Mouse (Mus musculus): ENCODE results near the gene Lrrn4cl. TPM values are rescaled to one million over a fixed set of nuclear protein-coding genes. Genes with fewer than 3 reads are reported as not detected.
"Not testable (repeated sequence)": the region's sequence is repeated elsewhere in the genome, so short reads cannot be mapped to it uniquely, and the experiment has no call there.

Gene Lrrn4cl
- polyA plus RNA-seq, 1 experiment from 2014 or later = 2.0 TPM

- peak overlapping the region; percentile 62 for H3K9ac ChIP-seq
- no peak overlapping the region for H3K27ac ChIP-seq
- H3K36me3 ChIP-seq = 0 out of 2 replicates have a peak, but pooled peaks cover 2% of the 10 kb centered on the region
- peak overlapping the region; percentile 50 for H3K4me3 ChIP-seq (replicated peaks)
- WGBS = 25% methylated on average over 29 of the region's 29 CpGs
- H3K9me3 ChIP-seq = no peaks in the 10 kb centered on the region
- H3K27me3 ChIP-seq (replicated peaks) = no peaks in the 10 kb centered on the region
- peaks cover 12% of the 10 kb centered on the region for H3K4me1 ChIP-seq (replicated peaks)
- H3K4me2 ChIP-seq (replicated peaks) = peak overlapping the region; percentile 88
- peak; percentile 81 for ATAC-seq
Measured at GRCm38 (mm10) chr19:8839908-8840791, 10.4 kb upstream of the Lrrn4cl start.

GRCm38 (mm10) chr19:8841012-8841411 is 9.6 kb upstream of the Lrrn4cl start:
- WGBS = 90% methylated on average over 7 of the region's 7 CpGs
- ATAC-seq = no peak
- H3K4me2 ChIP-seq (replicated peaks) = peak overlapping the region; percentile 88
- no peaks in the 10 kb centered on the region for H3K27me3 ChIP-seq (replicated peaks)
- peak overlapping the region; percentile 62 for H3K9ac ChIP-seq
- H3K4me3 ChIP-seq (replicated peaks) = peak overlapping the region; percentile 50
- peaks cover 3% of the 10 kb centered on the region; the same call in 1 of the 2 replicates for H3K36me3 ChIP-seq
- peaks cover 12% of the 10 kb centered on the region for H3K4me1 ChIP-seq (replicated peaks)
- no peak overlapping the region for H3K27ac ChIP-seq
- H3K9me3 ChIP-seq = no peaks in the 10 kb centered on the region

GRCm38 (mm10) chr19:8842961-8843360 is 7.6 kb upstream of the Lrrn4cl start:
- H3K4me1 ChIP-seq (replicated peaks) = peaks cover 8% of the 10 kb centered on the region
- WGBS = 83% methylated on average over 6 of the region's 6 CpGs
- no peak for ATAC-seq
- H3K27ac ChIP-seq = no peak overlapping the region
- no peak overlapping the region for H3K4me2 ChIP-seq (replicated peaks)
- no peaks in the 10 kb centered on the region for H3K27me3 ChIP-seq (replicated peaks)
- no peaks in the 10 kb centered on the region for H3K9me3 ChIP-seq
- peaks cover 8% of the 10 kb centered on the region; the same call in 1 of the 2 replicates for H3K36me3 ChIP-seq
- no peak overlapping the region for H3K4me3 ChIP-seq (replicated peaks)
- H3K9ac ChIP-seq = 0 out of 2 replicates have a peak overlapping the region, but pooled peaks have one; percentile 1

DNA sequence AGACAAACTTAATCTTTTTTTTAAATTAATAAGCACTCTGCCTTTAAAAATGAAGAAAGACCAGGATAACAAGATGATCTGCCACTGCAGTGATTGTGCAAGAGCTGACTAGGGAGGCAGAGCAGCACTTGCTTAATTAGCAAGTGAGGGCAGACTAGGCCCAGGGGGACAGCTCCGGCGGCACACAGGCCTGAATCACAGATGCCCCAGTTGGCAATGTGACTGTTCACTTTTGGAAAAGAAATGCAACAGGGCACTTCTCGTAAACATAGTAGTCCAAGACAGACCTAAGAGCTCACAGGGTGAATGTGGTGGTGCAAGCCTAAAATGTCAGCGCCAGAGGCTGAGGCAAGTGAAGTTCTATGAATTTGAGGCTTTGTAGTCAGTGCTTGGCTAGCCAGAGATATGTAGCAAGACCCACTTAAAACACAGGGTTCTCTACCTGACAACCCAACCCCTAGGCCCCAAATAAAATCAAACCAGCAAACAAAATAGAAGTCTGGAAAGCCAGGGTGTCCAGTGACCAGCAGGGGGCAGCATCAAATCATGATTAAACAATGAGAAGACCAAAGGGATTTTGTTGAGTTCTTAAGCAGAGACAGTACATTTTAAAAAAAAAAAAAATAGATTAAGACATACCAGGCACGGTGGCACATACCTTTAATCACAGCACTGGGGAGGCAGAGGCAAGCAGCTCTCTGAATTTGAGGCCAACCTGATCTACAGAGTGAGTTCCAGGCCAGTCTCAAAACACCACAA is 6.0 kb upstream of the Lrrn4cl start:
- Histone ChIP-seq H3K4me1 (replicated peaks) (peaks cover 3% of the 10 kb centered on the region; the same call in 1 of the 2 replicates), H3K4me3 (replicated peaks) (no peak overlapping the region), H3K27ac (no peak overlapping the region), H3K4me2 (replicated peaks) (no peak overlapping the region), H3K36me3 (peaks cover 8% of the 10 kb centered on the region; the same call in 1 of the 2 replicates), H3K27me3 (replicated peaks) (no peaks in the 10 kb centered on the region), H3K9ac (no peak overlapping the region), H3K9me3 (no peaks in the 10 kb centered on the region)
- whole genome bisulfite sequencing = 63% methylated on average over 5 of the region's 5 CpGs
- ATAC-seq = no peak

DNA sequence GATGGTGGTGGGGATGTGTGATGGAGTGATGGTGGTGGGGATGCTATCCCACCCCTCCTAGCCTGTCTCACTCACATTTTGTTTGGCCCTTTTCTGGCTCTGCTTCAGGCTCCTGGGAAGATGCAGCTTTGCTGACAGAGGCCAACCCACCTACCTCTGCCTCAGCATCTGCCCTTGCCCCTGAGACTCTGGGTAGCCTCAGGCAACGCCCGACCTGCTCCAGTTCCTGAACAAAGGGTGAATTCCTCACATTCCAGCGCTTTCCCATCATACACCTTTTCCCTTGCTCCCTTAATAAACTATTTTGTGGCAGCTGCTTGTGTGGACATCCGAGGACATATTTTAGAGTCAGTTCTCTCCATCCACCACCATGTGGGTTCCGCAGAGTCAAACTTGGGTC is 2.2 kb upstream of the Lrrn4cl start:
- Histone ChIP-seq H3K4me1 (replicated peaks) (peaks cover 13% of the 10 kb centered on the region; the same call in 1 of the 2 replicates), H3K9ac (no peak overlapping the region), H3K4me2 (replicated peaks) (no peak overlapping the region), H3K9me3 (no peaks in the 10 kb centered on the region), H3K36me3 (peaks cover 8% of the 10 kb centered on the region; the same call in 1 of the 2 replicates), H3K27ac (no peak overlapping the region), H3K27me3 (replicated peaks) (no peaks in the 10 kb centered on the region), H3K4me3 (replicated peaks) (no peak overlapping the region)
- 63% methylated on average over 5 of the region's 5 CpGs for WGBS
- no peak for ATAC-seq

DNA sequence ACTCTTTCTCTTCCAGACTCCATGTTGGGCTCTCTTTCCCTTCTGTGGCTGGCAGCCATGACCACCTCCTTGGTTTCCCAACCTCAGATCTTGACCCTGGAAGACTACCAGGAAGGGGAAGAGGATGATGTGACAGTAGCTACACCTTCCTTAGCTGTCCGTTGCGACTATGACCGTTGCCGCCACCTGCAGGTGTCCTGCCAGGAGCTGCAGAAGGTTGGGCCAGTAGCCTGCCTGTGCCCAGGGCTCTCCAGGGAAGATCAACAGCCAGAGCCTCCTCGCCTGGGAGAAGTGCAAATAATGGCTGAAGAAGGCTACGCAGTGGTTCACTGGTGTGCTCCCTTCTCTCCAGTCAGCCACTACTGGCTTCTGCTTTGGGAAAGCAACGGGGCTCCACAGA is 1.1 kb downstream of the Lrrn4cl start:
- WGBS = 44% methylated on average over 7 of the region's 7 CpGs
- Histone ChIP-seq H3K27ac (no peak overlapping the region), H3K4me2 (replicated peaks) (no peak overlapping the region), H3K4me1 (replicated peaks) (peaks cover 13% of the 10 kb centered on the region; the same call in 1 of the 2 replicates), H3K27me3 (replicated peaks) (no peaks in the 10 kb centered on the region), H3K9me3 (no peaks in the 10 kb centered on the region), H3K36me3 (peaks cover under 1% of the 10 kb centered on the region; the same call in 1 of the 2 replicates), H3K4me3 (replicated peaks) (no peak overlapping the region), H3K9ac (no peak overlapping the region)
- no peak for ATAC-seq

GRCm38 (mm10) chr19:8852236-8852928 is 1.8 kb downstream of the Lrrn4cl start:
- Histone ChIP-seq H3K36me3 (no peaks in the 10 kb centered on the region), H3K27ac (no peak overlapping the region), H3K4me1 (replicated peaks) (peaks cover 13% of the 10 kb centered on the region; the same call in 1 of the 2 replicates), H3K27me3 (replicated peaks) (no peaks in the 10 kb centered on the region), H3K9ac (no peak overlapping the region), H3K4me3 (replicated peaks) (no peak overlapping the region), H3K9me3 (no peaks in the 10 kb centered on the region), H3K4me2 (replicated peaks) (no peak overlapping the region)
- no peak for ATAC-seq
- 51% methylated on average over 10 of the region's 10 CpGs for WGBS

- WGBS = 83% methylated on average over 3 of the region's 3 CpGs
- Histone ChIP-seq H3K9ac (no peak overlapping the region), H3K4me1 (replicated peaks) (peaks cover 13% of the 10 kb centered on the region; the same call in 1 of the 2 replicates), H3K9me3 (no peaks in the 10 kb centered on the region), H3K27me3 (replicated peaks) (no peaks in the 10 kb centered on the region), H3K27ac (no peak overlapping the region), H3K36me3 (no peaks in the 10 kb centered on the region), H3K4me2 (replicated peaks) (no peak overlapping the region), H3K4me3 (replicated peaks) (no peak overlapping the region)
- no peak for ATAC-seq
Measured at GRCm38 (mm10) chr19:8853117-8853516, 2.5 kb downstream of the Lrrn4cl start.

DNA sequence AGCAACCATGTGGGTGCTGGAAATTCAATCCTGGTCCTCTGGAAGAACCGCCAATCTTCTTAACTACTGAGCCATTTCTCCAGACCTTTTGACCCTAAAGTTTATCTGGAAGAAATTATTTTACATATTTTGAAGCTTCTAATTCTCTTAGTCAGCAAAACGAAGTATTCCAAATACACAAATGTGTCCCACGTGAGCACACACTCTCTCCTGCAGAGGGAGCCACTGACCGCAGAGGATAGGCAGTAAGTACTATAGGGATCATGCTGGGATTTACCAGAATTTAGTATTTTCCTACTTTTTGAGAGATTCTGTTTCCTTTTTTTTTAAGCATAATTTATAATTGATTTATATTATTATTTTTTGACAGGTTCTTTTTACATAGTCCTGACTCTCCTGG is 7.1 kb downstream of the Lrrn4cl start:
- peak; percentile 67; the same call in 1 of the 2 replicates for ATAC-seq

GRCm38 (mm10) chr19:8859018-8859417 is 8.4 kb downstream of the Lrrn4cl start:
- H3K4me3 ChIP-seq (replicated peaks) = no peak overlapping the region
- no peaks in the 10 kb centered on the region for H3K27me3 ChIP-seq (replicated peaks)
- no peak overlapping the region for H3K4me2 ChIP-seq (replicated peaks)
- no peaks in the 10 kb centered on the region for H3K9me3 ChIP-seq
- H3K9ac ChIP-seq = no peak overlapping the region
- H3K27ac ChIP-seq = no peak overlapping the region
- ATAC-seq = no peak
- H3K36me3 ChIP-seq = no peaks in the 10 kb centered on the region
- WGBS = 28% methylated on average over 1 of the region's 1 CpGs
- no peaks in the 10 kb centered on the region for H3K4me1 ChIP-seq (replicated peaks)

More for the DNA sequence above, 7.1 kb downstream of the Lrrn4cl start:
- no peak overlapping the region for H3K27ac ChIP-seq
- no peaks in the 10 kb centered on the region for H3K27me3 ChIP-seq (replicated peaks)
- H3K9me3 ChIP-seq = no peaks in the 10 kb centered on the region
- 40% methylated on average over 4 of the region's 4 CpGs for WGBS
- no peaks in the 10 kb centered on the region for H3K4me1 ChIP-seq (replicated peaks)
- no peak overlapping the region for H3K4me3 ChIP-seq (replicated peaks)
- H3K9ac ChIP-seq = no peak overlapping the region
- H3K4me2 ChIP-seq (replicated peaks) = no peak overlapping the region
- H3K36me3 ChIP-seq = no peaks in the 10 kb centered on the region

DNA sequence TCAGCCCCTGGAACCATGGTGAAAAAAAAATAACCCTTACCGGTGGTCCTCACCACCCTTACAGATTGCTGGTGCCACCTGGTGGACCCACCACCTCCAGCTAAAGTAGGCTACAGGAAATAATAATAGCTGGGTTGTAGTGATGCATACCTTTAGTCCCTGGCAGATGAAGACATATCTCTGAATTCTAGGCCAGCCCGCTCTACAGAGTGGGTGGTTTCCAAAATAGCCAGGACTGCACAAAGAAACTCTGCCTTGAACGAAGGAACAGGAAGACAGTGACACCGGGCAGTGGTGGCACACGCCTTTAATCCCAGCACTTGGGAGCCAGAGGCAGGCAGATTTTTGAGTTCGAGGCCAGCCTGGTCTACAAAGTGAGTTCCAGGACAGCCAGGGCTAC is 13.7 kb downstream of the Lrrn4cl start:
- no peak for ATAC-seq
- Histone ChIP-seq H3K9me3 (no peaks in the 10 kb centered on the region), H3K27me3 (replicated peaks) (no peaks in the 10 kb centered on the region), H3K4me1 (replicated peaks) (no peaks in the 10 kb centered on the region), H3K4me3 (replicated peaks) (no peak overlapping the region), H3K36me3 (no peaks in the 10 kb centered on the region), H3K27ac (no peak overlapping the region), H3K9ac (no peak overlapping the region), H3K4me2 (replicated peaks) (no peak overlapping the region)
- 85% methylated on average over 6 of the region's 6 CpGs for WGBS

DNA sequence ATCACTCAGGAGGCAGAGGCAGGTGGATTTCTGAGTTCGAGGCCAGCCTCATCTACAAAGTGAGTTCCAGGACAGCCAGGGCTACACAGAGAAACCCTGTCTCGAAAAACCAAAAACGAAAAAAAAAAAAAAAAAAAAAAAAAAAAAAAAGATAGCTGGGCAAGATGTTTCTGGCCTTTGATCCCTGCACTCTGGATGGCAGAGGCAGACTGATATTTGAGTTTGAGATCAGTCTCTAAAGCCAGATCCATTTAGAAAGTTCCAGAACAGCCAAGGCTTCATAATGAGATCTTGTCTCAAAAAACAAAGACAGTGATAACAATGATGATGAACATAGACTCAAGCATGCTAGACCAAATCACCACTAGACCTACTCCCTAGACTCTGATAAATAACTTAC is 19.8 kb downstream of the Lrrn4cl start:
- not testable (repeated sequence) for H3K4me1 ChIP-seq (replicated peaks); H3K27me3 ChIP-seq (replicated peaks); H3K4me2 ChIP-seq (replicated peaks); H3K9me3 ChIP-seq; H3K27ac ChIP-seq; ATAC-seq; H3K9ac ChIP-seq; H3K4me3 ChIP-seq (replicated peaks)
- H3K36me3 ChIP-seq = peaks cover 13% of the 10 kb centered on the region
- WGBS = 75% methylated on average over 3 of the region's 3 CpGs
